8 mouse cellular contexts compared by ENCODE assay signal in the genomic region with DNA sequence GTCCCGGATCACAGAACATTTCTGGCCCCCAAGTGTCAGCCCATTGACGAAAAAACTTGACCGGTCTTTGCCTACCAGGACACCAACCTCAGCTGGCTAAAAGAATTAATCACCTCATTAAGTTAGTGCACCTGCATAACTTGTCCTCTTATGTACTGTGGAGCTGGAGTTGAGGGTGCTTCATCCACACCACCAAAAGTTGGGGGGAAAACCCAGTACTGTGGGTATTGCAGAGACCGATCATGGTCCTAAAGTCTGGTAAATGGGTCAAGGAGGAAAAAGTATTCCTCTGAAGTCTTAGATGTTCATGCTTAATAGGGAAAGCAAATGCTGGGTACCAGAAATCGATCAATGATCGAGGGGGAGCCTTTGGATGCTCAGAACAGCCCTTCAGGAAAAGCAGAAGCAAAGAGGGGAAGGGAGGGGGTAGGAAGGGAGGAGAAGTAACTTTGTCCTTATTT. TPM values are rescaled to one million over a fixed set of nuclear protein-coding genes. Genes with fewer than 3 reads are reported as not detected.
DNase-seq lines count a peak whose midpoint lies in the region; ATAC-seq and TF ChIP-seq lines count a peak whose summit lies in the region.

No protein-coding gene starts in this region.

- H3K9me3 ChIP-seq in ES-Bruce4 (replicated peaks; ENCODE audit: control insufficient read depth, insufficient read depth, low read length, poor library complexity, severe bottlenecking): no peaks in the 10 kb centered on the region
- no peaks in the 10 kb centered on the region for H3K9me3 ChIP-seq in hindbrain, embryonic 10.5 days

- intact Hi-C loops in gastrocnemius, adult 2 months (cut with DNase I): no loop called here
- intact Hi-C loops in gastrocnemius, postnatal 36 days (cut with DNase I): loop anchor here (10.0 kb wide), 1 partner anchor 658 kb away; the partner anchor contains the start of genes Gabarap and Phf23

- peak overlapping the region; percentile 94 for H3K4me3 ChIP-seq in gastrocnemius, adult 2 months
- peak overlapping the region; percentile 100 for H3K4me3 ChIP-seq in ES-Bruce4 (ENCODE audit: low read depth, low read length)
- peak overlapping the region; percentile 97 for H3K4me3 ChIP-seq in hindbrain, embryonic 10.5 days

- DNase-seq in gastrocnemius, adult 2 months: no peak
- no peak for DNase-seq in gastrocnemius, postnatal 36 days
- no peak for DNase-seq in hindbrain, embryonic 10.5 days (ENCODE audit: low spot score)
- DNase-seq in embryo, embryonic 9.5 days (ENCODE audit: extremely low spot score): no peak
- no peak for DNase-seq in c-Kit-positive CD71-positive TER-119-positive erythroid progenitor cells, embryonic 14.5 days (ENCODE audit: low spot score)
- no peak for DNase-seq in adrenal gland, postnatal 36 days

- no peaks in the 10 kb centered on the region for H3K4me1 ChIP-seq in ES-Bruce4 (ENCODE audit: control insufficient read depth, insufficient read depth, low read length)
- H3K4me1 ChIP-seq in hindbrain, embryonic 10.5 days (replicated peaks): peaks cover 77% of the 10 kb centered on the region

- TF ChIP-seq POLR2A in ES-Bruce4 (IDR thresholded peaks at IDR 0.05; ENCODE audit: insufficient read depth, low read length): no peak

- ATAC-seq in megakaryocyte, adult 5-6 weeks (ENCODE audit: poor library complexity, severe bottlenecking): peak; percentile 21

- no peak for TF ChIP-seq EP300 in ES-Bruce4 (IDR thresholded peaks at IDR 0.05; ENCODE audit: insufficient read depth, low read depth, low read length)

- H3K27me3 ChIP-seq in ES-Bruce4 (ENCODE audit: control insufficient read depth, insufficient read depth, low read length, poor library complexity, severe bottlenecking): no peaks in the 10 kb centered on the region
- H3K27me3 ChIP-seq in hindbrain, embryonic 10.5 days (ENCODE audit: insufficient read depth, poor library complexity, severe bottlenecking): no peaks in the 10 kb centered on the region

- H3K36me3 ChIP-seq in ES-Bruce4 (ENCODE audit: control insufficient read depth, insufficient read depth, low read length, poor library complexity, severe bottlenecking): peaks cover 45% of the 10 kb centered on the region
- H3K36me3 ChIP-seq in hindbrain, embryonic 10.5 days: peaks cover 48% of the 10 kb centered on the region

- WGBS in hindbrain, embryonic 10.5 days: 69% methylated on average over 6 of the region's 6 CpGs

- H3K27ac ChIP-seq in gastrocnemius, adult 2 months: peak overlapping the region; percentile 92
- H3K27ac ChIP-seq in ES-Bruce4 (ENCODE audit: insufficient read depth, low read length): peak overlapping the region; percentile 74
- H3K27ac ChIP-seq in hindbrain, embryonic 10.5 days: peak overlapping the region; percentile 99

- no peak for TF ChIP-seq CTCF in gastrocnemius, adult 2 months (IDR thresholded peaks at IDR 0.05)
- TF ChIP-seq CTCF in ES-Bruce4 (IDR thresholded peaks at IDR 0.05; ENCODE audit: low read depth, low read length): no peak

- peak overlapping the region; percentile 100 for H3K9ac ChIP-seq in ES-Bruce4 (ENCODE audit: low read depth, poor library complexity, severe bottlenecking)

RNA-seq across cellular contexts. Expression of gene Pfn1, which starts 1.5 kb away (rescaled TPM):
- total RNA-seq in gastrocnemius, adult 2 months (2021): 100 to 1,000 TPM; 252 to 257 TPM
- total RNA-seq in gastrocnemius, postnatal 36 days (2021): 100 to 1,000 TPM; 288 to 339 TPM
- 630 and 707 TPM in 2 replicates for polyA plus RNA-seq in ES-Bruce4 (2011; ENCODE audit: insufficient read depth, insufficient read length, low read depth, missing spikeins)
- 1,872 and 1,874 TPM in 2 replicates for polyA plus RNA-seq in hindbrain, embryonic 10.5 days (2016; fragmentation: Nextera tagmentation; extraction: Ambion mirVana)
- 1,800 and 1,907 TPM in 2 replicates for total RNA-seq in megakaryocyte, adult 5-6 weeks (2015)
- total RNA-seq in megakaryocyte, adult 5-6 weeks (2017): 869 and 896 TPM in 2 replicates
- total RNA-seq in adrenal gland, postnatal 36 days (2021): 100 to 1,000 TPM; 853 to 925 TPM

RNA-seq across cellular contexts. Expression of gene Eno3, which starts 4.1 kb away (rescaled TPM):
- total RNA-seq in gastrocnemius, adult 2 months (2021): 1,000 to 10,000 TPM; 7,153 to 7,488 TPM
- total RNA-seq in gastrocnemius, postnatal 36 days (2021): 1,000 to 10,000 TPM; 8,161 to 9,332 TPM
- polyA plus RNA-seq in ES-Bruce4 (2011; ENCODE audit: insufficient read depth, insufficient read length, low read depth, missing spikeins): 14.7 and 15.7 TPM in 2 replicates
- 39.3 and 53.3 TPM in 2 replicates for polyA plus RNA-seq in hindbrain, embryonic 10.5 days (2016; fragmentation: Nextera tagmentation; extraction: Ambion mirVana)
- total RNA-seq in megakaryocyte, adult 5-6 weeks (2015): 6.3 and 7.8 TPM in 2 replicates
- total RNA-seq in megakaryocyte, adult 5-6 weeks (2017): 5.9 and 8.2 TPM in 2 replicates
- total RNA-seq in adrenal gland, postnatal 36 days (2021): 10 to 100 TPM; 21.2 to 35.5 TPM

RNA-seq across cellular contexts. Expression of gene Slc25a11, which starts 5.6 kb away (rescaled TPM):
- 100 to 1,000 TPM; 264 to 408 TPM for total RNA-seq in gastrocnemius, adult 2 months (2021)
- 100 to 1,000 TPM; 308 to 309 TPM for total RNA-seq in gastrocnemius, postnatal 36 days (2021)
- 45.0 and 48.0 TPM in 2 replicates for polyA plus RNA-seq in ES-Bruce4 (2011; ENCODE audit: insufficient read depth, insufficient read length, low read depth, missing spikeins)
- 144 and 155 TPM in 2 replicates for polyA plus RNA-seq in hindbrain, embryonic 10.5 days (2016; fragmentation: Nextera tagmentation; extraction: Ambion mirVana)
- total RNA-seq in megakaryocyte, adult 5-6 weeks (2015): 78.9 and 93.0 TPM in 2 replicates
- total RNA-seq in megakaryocyte, adult 5-6 weeks (2017): 63.4 and 66.1 TPM in 2 replicates
- total RNA-seq in adrenal gland, postnatal 36 days (2021): 100 to 1,000 TPM; 127 to 165 TPM

RNA-seq across cellular contexts. Expression of gene Rnf167, which starts 5.9 kb away (rescaled TPM):
- total RNA-seq in gastrocnemius, adult 2 months (2021): 10 to 100 TPM; 35.0 to 38.4 TPM
- total RNA-seq in gastrocnemius, postnatal 36 days (2021): 10 to 100 TPM; 27.3 to 33.8 TPM
- 55.2 and 61.8 TPM in 2 replicates for polyA plus RNA-seq in ES-Bruce4 (2011; ENCODE audit: insufficient read depth, insufficient read length, low read depth, missing spikeins)
- polyA plus RNA-seq in hindbrain, embryonic 10.5 days (2016; fragmentation: Nextera tagmentation; extraction: Ambion mirVana): 90.6 and 97.1 TPM in 2 replicates
- 75.6 and 82.1 TPM in 2 replicates for total RNA-seq in megakaryocyte, adult 5-6 weeks (2015)
- total RNA-seq in megakaryocyte, adult 5-6 weeks (2017): 57.4 and 60.0 TPM in 2 replicates
- 10 to 100 TPM; 83.6 to 83.8 TPM for total RNA-seq in adrenal gland, postnatal 36 days (2021)

RNA-seq across cellular contexts. Expression of gene Gp1ba, which starts 14.0 kb away (rescaled TPM):
- total RNA-seq in gastrocnemius, adult 2 months (2021): not detected
- not detected for total RNA-seq in gastrocnemius, postnatal 36 days (2021)
- polyA plus RNA-seq in ES-Bruce4 (2011; ENCODE audit: insufficient read depth, insufficient read length, low read depth, missing spikeins): not detected in 2 replicates
- polyA plus RNA-seq in hindbrain, embryonic 10.5 days (2016; fragmentation: Nextera tagmentation; extraction: Ambion mirVana): 0.34 and 0.80 TPM in 2 replicates
- 0.20 and 0.23 TPM in 2 replicates for total RNA-seq in megakaryocyte, adult 5-6 weeks (2015)
- total RNA-seq in megakaryocyte, adult 5-6 weeks (2017): 0.04 TPM in 1 of 2 replicates, not detected in the other
- under 1 TPM in 1 of 2 experiments, not detected in 1; 0.13 TPM for total RNA-seq in adrenal gland, postnatal 36 days (2021)

Comparison
In these comparisons a context has a peak if more than half of its experiments do, and no peak if none do; other contexts are left out.
1. RNA of gene Eno3, which starts 4.1 kb away (total RNA-seq): 8,161 to 9,332 TPM in gastrocnemius, postnatal 36 days and 7,153 to 7,488 TPM in gastrocnemius, adult 2 months; 21.2 to 35.5 TPM in adrenal gland, postnatal 36 days and 5.9 to 8.2 TPM in megakaryocyte, adult 5-6 weeks; every median in the first group is over 100 times any median in the second.
2. Peak in every context shown above with its lines, with median percentiles within 50 percentile points of each other: H3K27ac ChIP-seq and H3K4me3 ChIP-seq.